Mouse (Mus musculus): Measurements from ENCODE around the gene Nutm2.
"Not testable (repeated sequence)": the region's sequence is repeated elsewhere in the genome, so short reads cannot be mapped to it uniquely, and the experiment has no call there.

The Nutm2 gene

GRCm38 (mm10) chr13:50467007-50467406 lies at the start of gene Nutm2:
Gene Nutm2 (plus strand): TSS chr13:50467307.
- no peak for DNase-seq (ENCODE audit: low spot score)

- DNase-seq (ENCODE audit: low spot score), result peak; percentile 46
Measured at GRCm38 (mm10) chr13:50417389-50418183, 49.5 kb upstream of the Nutm2 start, which contains the start of gene Fbxw17. Gene Fbxw17 (plus strand): TSS chr13:50417864.

GRCm38 (mm10) chr13:50418421-50418820 lies 48.7 kb upstream of the Nutm2 start:
- DNase-seq (ENCODE audit: low spot score), result no peak

- no peak for DNase-seq (ENCODE audit: low spot score)
Measured at GRCm38 (mm10) chr13:50423625-50424209, 43.4 kb upstream of the Nutm2 start.

- no peak for DNase-seq (ENCODE audit: low spot score)
Measured at GRCm38 (mm10) chr13:50424517-50424916, 42.6 kb upstream of the Nutm2 start.

GRCm38 (mm10) chr13:50426686-50427085 lies 40.4 kb upstream of the Nutm2 start:
- no peak for DNase-seq (ENCODE audit: low spot score)

GRCm38 (mm10) chr13:50443812-50444211 lies 23.3 kb upstream of the Nutm2 start, which contains the start of gene Gm47429:
Gene Gm47429 (minus strand): TSS chr13:50443912.
- DNase-seq (ENCODE audit: low spot score), result no peak

GRCm38 (mm10) chr13:50445261-50445660 lies 21.8 kb upstream of the Nutm2 start:
- DNase-seq (ENCODE audit: low spot score), result no peak

GRCm38 (mm10) chr13:50452266-50452665 lies 14.8 kb upstream of the Nutm2 start:
- not testable (repeated sequence) for DNase-seq (ENCODE audit: low spot score)

- no peak for DNase-seq (ENCODE audit: low spot score)
Measured at GRCm38 (mm10) chr13:50453426-50453825, 13.7 kb upstream of the Nutm2 start.

- not testable (repeated sequence) for DNase-seq (ENCODE audit: low spot score)
Measured at GRCm38 (mm10) chr13:50460433-50460832, 6.7 kb upstream of the Nutm2 start.

GRCm38 (mm10) chr13:50464621-50465562 lies 2.2 kb upstream of the Nutm2 start:
- DNase-seq (ENCODE audit: low spot score), result no peak

- DNase-seq (ENCODE audit: low spot score), result not testable (repeated sequence)
Measured at GRCm38 (mm10) chr13:50488510-50488909, 21.4 kb downstream of the Nutm2 start.

- not testable (repeated sequence) for DNase-seq (ENCODE audit: low spot score)
Measured at GRCm38 (mm10) chr13:50510470-50511343, 43.6 kb downstream of the Nutm2 start.
